Mouse (Mus musculus) gastrocnemius, adult 2 months (tissue): ENCODE measurements around the gene Ppp1r1b. TPM values are rescaled to one million over a fixed set of nuclear protein-coding genes. Genes with fewer than 3 reads are reported as not detected.

Source experiments
- DNase-seq: peaks from one replicate; pipeline ENCODE4 v3.0.0; 2022
- H3K27ac ChIP-seq: fragments of 200-600 bp; 2 replicates; pipeline ENCODE4 v1.8.1; 2022; ENCODE audit warnings: mild to moderate bottlenecking
- H3K4me3 ChIP-seq: fragments of 200-600 bp; 2 replicates; pipeline ENCODE4 v1.8.1; 2022; ENCODE audit warnings: mild to moderate bottlenecking, moderate library complexity
- CTCF ChIP-seq: fragments of 200-600 bp; IDR thresholded peaks from 2 replicates; pipeline ENCODE4 v1.8.1; 2022; ENCODE audit warnings: antibody characterized with exemption, mild to moderate bottlenecking, moderate library complexity
- intact Hi-C: fragments of 180-260 bp; cut with DNase I; formaldehyde crosslinking; loops from one replicate; pipeline ENCODE4 v1.15.1; 2025
- total RNA-seq, 2 experiments: library from RNA; stranded (reverse); gene quantifications; 2 replicates each; pipeline ENCODE4 v1.2.3; 2021

Gene Ppp1r1b
- total RNA-seq, 2 experiments from 2014 or later = not detected

GRCm38 (mm10) chr11:98357396-98358160, 9.4 kb downstream of the Ppp1r1b start:
- Histone ChIP-seq H3K4me3 (peak overlapping the region; percentile 88), H3K27ac (peak overlapping the region; percentile 98)
- no peak for TF ChIP-seq CTCF
- DNase-seq = no peak
- intact Hi-C loops = loop anchor here (2.0 kb wide), 1 partner anchor 41 kb away; no protein-coding TSS in a partner anchor

DNA sequence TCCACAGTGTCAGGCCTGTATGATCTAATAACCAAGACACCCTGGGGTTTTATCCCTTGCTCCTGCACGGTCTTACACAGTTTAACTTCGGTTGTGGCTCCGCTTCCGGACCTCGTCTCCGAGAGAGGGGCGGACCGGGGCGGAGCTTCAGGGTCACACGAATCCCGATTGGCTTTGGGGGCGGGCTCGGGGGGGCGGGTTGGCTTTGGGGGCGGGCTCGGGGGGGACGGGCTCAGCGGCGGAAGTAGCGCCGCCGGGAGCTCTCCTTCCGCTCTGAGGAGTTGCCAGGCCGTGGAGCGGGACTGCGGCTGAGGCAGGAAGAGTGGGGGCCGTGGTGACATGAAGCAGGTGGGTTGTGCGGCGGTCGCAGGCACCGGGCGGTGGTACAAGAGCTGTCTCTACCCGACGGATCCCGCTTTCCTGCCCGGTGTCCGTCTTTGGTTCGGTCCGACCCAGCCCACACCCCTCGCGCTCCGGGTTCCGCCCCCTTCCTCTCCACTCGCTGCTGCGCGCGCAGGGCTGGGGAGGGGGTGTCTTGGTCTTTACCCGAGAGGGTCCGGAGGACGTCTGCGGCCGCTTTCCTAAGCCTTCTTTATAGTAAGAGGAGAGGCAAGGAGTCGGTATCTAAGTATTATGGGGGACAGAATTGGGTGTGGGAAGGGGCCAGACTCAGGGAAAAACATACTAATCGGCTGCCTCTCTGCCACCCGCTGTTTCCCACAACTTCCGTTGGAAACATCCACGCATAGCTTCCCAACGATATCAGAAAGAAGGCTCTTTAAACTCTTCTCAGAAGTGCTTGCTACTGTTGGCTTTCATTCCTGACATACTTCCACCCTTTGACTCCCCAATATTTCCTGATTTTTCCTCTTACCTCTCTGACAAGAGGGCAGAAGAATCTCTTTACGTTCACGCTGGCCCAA, 10.2 kb downstream of the Ppp1r1b start, which contains the start of gene Stard3:
Gene Stard3 (plus strand): TSS at position 208 of the 923 bp plus-strand sequence.
- Histone ChIP-seq H3K4me3 (peak within 1 kb of the TSS; percentile 88), H3K27ac (peak within 1 kb of the TSS; percentile 98)
- intact Hi-C loops = loop anchor here (2.0 kb wide), 1 partner anchor 40 kb away; no protein-coding TSS in a partner anchor
- DNase-seq = peak; percentile 95
- no peak for TF ChIP-seq CTCF

DNA sequence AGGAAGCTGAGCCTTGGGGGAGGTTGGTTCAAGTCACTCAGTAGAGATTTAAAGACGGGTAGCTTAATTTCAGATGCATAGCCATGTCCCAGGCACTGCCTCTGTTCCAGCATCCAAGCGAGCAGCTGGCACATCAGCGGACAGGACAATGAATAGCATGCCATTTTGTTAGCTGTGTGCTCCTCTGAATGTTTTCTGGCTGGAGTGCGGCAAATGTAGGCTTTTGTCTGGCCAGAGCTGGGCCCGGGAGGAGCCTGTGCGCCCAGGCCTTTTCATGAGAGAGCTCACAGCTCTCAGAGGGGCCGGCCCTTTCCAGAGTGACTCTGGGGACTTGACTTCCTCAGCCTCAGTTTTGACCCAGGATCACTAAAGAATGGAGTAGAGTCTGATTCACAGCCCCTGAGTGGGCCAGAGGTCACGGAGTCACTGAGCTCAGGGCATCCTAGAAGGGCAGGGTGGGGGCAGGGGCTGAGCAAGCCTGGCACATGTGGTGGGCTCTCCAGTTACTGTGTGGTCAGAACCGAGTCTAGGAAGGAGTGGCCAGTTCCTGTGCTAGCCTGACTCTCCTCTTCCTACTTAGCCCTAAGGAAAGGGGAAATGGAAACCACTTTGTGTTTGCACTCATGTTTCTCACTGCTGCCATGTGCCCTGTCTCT, 12.8 kb downstream of the Ppp1r1b start:
- DNase-seq = peak; percentile 49
- Histone ChIP-seq H3K27ac (peak overlapping the region; percentile 82), H3K4me3 (peak overlapping the region; percentile 40)
- TF ChIP-seq CTCF = no peak
- intact Hi-C loops = no loop called here

- TF ChIP-seq CTCF = no peak
- intact Hi-C loops = no loop called here
- DNase-seq = no peak
- H3K4me3 ChIP-seq = no peak overlapping the region
- H3K27ac ChIP-seq = no peak overlapping the region
Measured at GRCm38 (mm10) chr11:98363817-98364216, 15.6 kb downstream of the Ppp1r1b start.

- intact Hi-C loops = no loop called here
- TF ChIP-seq CTCF = no peak
- DNase-seq = no peak
Measured at GRCm38 (mm10) chr11:98364410-98364809, 16.2 kb downstream of the Ppp1r1b start.

GRCm38 (mm10) chr11:98366290-98366689, 18.1 kb downstream of the Ppp1r1b start:
- no peak for DNase-seq
- no peak overlapping the region for H3K4me3 ChIP-seq
- intact Hi-C loops = no loop called here
- peak overlapping the region; percentile 82 for H3K27ac ChIP-seq
- TF ChIP-seq CTCF = no peak

More at GRCm38 (mm10) chr11:98364410-98364809, 16.2 kb downstream of the Ppp1r1b start:
- no peak overlapping the region for H3K27ac ChIP-seq
- H3K4me3 ChIP-seq = no peak overlapping the region

DNA sequence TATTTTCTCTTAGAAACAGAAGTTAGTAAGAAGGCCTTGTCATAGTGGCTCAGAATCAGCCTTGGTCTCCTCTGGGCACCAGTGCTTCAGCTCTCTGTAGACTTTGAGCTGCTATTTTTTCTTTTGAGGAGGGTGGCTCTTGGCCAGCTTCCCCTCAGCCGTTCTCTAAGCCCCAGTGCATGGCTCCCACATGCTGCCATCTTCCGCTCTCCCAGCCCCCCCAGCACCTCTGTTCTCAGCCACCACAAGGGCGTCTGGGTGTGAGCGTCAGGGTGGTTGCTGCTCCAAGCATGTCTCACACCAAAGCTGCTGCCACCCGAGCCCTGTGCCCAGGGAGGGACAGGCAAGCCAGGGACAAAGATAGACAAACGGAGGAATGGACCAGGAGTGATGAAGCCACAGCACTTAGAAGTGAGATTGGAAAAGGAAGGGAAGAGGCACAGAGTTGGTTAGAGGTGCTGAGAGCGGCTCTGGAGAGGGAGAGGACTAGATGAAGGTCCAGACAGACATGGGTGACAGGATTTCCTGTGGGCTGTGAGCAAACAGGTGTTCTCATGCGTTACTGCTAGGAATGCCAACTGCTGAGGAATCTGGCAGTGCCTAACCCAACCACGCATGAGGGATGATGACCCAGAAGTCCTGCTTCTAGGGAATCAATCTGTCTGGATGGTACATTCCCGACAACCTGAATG, 19.1 kb downstream of the Ppp1r1b start:
- TF ChIP-seq CTCF = no peak
- intact Hi-C loops = no loop called here
- Histone ChIP-seq H3K4me3 (0 out of 2 replicates have a peak overlapping the region, but pooled peaks have one; percentile 13), H3K27ac (peak overlapping the region; percentile 82)
- DNase-seq = peak; percentile 64

DNA sequence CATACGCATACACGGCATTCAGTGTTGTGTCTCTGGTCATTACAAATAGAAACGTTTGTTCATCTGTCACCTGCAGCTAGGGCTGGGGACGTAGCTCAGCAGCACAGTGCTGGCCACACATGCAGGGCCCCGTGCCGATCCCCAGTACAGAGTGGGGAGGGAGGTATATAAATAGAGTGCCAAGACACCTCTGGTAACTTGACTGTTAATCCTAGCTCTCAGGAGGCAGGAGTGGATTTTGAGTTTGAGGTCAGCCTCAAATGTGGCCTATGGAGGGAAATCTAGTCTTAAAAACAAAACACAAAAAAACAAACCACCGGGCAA, 19.6 kb downstream of the Ppp1r1b start:
- intact Hi-C loops = no loop called here
- TF ChIP-seq CTCF = no peak
- DNase-seq = peak; percentile 73
- Histone ChIP-seq H3K27ac (peak overlapping the region; percentile 82), H3K4me3 (no peak overlapping the region)

DNA sequence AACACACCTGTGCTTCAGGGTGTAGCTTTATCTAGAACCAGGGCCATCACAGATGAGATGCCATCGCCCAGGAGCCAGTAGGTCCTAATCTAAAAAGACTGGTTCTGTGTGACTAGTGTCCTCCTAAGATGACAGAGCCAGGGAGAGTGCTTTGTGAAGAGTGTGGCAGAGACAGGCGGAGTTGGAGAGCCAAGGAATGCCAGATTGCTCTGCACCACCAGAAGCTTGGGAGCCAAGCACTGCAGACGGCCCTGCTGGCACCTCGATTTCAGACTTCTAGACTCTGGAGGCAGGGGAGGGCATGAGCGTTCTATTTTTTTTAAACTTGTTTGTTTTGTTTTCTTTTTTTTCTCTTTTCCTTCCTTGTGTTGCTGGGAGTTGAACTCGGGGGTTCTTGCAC, 21.1 kb downstream of the Ppp1r1b start:
- H3K4me3 ChIP-seq = no peak overlapping the region
- no peak overlapping the region for H3K27ac ChIP-seq
- TF ChIP-seq CTCF = no peak
- DNase-seq = no peak
- intact Hi-C loops = no loop called here

GRCm38 (mm10) chr11:98370588-98370987, 22.4 kb downstream of the Ppp1r1b start:
- no peak overlapping the region for H3K27ac ChIP-seq
- H3K4me3 ChIP-seq = no peak overlapping the region
- DNase-seq = no peak
- TF ChIP-seq CTCF = no peak
- intact Hi-C loops = loop anchor here (10.0 kb wide), 1 partner anchor 334 kb away; the partner anchor contains the start of gene Csf3

GRCm38 (mm10) chr11:98371556-98372240, 23.5 kb downstream of the Ppp1r1b start:
- Histone ChIP-seq H3K4me3 (no peak overlapping the region), H3K27ac (no peak overlapping the region)
- TF ChIP-seq CTCF = no peak
- DNase-seq = no peak
- intact Hi-C loops = loop anchor here (10.0 kb wide), 1 partner anchor 333 kb away; the partner anchor contains the start of gene Csf3
